Mouse (Mus musculus) hematopoietic multipotent progenitor cell, adult 10-12 weeks (in vitro differentiated cells): ENCODE results near the gene Cep162. TPM values are rescaled to one million over a fixed set of nuclear protein-coding genes. Genes with fewer than 3 reads are reported as not detected.

Experiments
- polyA plus RNA-seq: library from polyadenylated mRNA; stranded (reverse); fragments of >175 nt; gene quantifications from 2 replicates; pipeline ENCODE4 v1.2.3, GENCODE M21; 2012; ENCODE audit warnings: low replicate concordance

Cep162 gene
- polyA plus RNA-seq: 0.67 and 2.6 TPM in 2 replicates

DNA sequence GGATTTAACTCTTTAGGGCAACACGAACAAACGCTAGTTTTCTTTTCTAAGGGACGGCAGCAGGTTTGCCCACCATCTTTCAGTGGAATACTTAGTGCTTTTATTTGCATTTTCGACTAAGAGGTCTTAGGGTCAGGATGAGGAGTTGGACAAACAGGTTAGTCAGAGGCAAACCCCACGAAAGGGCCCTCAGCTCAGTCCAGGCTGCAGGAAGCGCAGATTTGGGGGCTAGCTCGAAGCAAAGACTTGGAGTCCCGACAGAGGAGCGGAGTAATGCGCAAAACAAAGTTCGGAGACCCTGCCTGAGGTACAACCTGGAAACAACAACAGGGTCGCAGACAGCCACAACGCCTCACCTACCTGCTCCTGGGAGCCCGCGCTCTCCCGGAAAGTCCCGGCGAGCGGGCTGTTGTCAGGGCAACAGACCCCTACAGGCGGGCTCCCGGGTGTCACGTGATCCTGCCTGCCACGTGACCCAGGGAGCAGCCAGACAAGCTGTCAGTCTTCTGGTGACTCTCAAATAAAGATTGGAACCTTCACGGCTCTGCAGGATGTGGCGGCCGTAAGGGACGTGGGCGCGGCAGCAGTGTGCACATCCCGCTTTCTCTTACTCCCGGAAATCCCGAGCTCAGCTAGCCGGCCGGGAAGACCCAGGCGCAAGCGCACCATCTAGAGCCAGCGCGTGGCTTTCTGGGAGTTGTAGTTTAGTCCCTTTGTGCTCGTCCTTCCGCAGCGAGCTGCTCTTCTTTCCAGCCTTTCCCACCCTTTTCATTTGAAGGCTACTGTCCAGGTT, at the start of gene Cep162:
TSS of gene Cep162 (minus strand) at position 634 of the 793 bp plus-strand sequence.

DNA sequence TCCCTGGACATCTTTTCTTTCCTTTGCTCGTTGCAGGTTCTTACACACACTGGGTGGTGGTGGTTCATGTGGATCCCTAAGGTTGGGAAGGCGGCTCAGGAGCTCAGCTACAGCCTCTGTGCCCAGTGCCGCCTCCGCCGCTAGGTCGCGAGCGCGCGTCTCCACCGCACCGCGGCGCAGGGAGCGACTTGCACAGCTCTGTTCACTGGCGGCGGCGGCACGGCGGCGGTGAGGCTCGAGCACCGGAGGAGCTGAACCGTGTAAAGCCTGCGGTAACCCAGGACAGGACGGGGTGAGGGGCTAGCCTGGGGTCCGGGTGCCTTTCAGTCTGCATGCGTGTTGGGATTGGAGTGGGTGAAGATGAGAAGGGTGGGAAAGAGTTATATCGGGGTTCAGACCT, 111.2 kb downstream of the Cep162 start, which contains the start of gene Mrap2:
TSS of gene Mrap2 (plus strand) at position 201 of the 400 bp plus-strand sequence.

Other genes starting within 250 kb of the Cep162 start
- not detected in 2 replicates for gene Ripply2, start 240.0 kb downstream of the Cep162 start, polyA plus RNA-seq
- gene Cyb5r4, start 233.5 kb downstream of the Cep162 start, polyA plus RNA-seq: 9.4 and 10.2 TPM in 2 replicates
- gene Mrap2, start 111.2 kb downstream of the Cep162 start, polyA plus RNA-seq: not detected in 2 replicates